Mouse (Mus musculus) forebrain, postnatal 0 days (tissue): ENCODE results near the gene Fgf8. TPM values are rescaled to one million over a fixed set of nuclear protein-coding genes. Genes with fewer than 3 reads are reported as not detected.

Source experiments
- ATAC-seq: fragments of 200-750 bp; cut with Nextera tagmentation; 2 replicates; pipeline ENCODE4 v1.8.0; 2017; ENCODE audit warnings: mild to moderate bottlenecking, moderate library complexity
- DNase-seq: peaks from one replicate; pipeline ENCODE4 v3.0.0-alpha.2; 2015
- H3K27ac ChIP-seq: fragments of 300-500 bp; sonication (generic); 2 replicates; pipeline ENCODE4 v1.5.1; 2014; ENCODE audit warnings: low read depth, mild to moderate bottlenecking, antibody characterized with exemption, low read length, moderate library complexity, mixed read lengths
- H3K27me3 ChIP-seq: fragments of 300-500 bp; sonication (generic); 2 replicates; pipeline ENCODE4 v1.6.1; 2014; ENCODE audit warnings: mild to moderate bottlenecking, low read length, mixed read lengths; ENCODE audit not compliant: insufficient read depth
- H3K36me3 ChIP-seq: fragments of 300-500 bp; sonication (generic); 2 replicates; pipeline ENCODE4 v1.6.1; 2014; ENCODE audit warnings: mild to moderate bottlenecking, moderate library complexity; ENCODE audit not compliant: insufficient read depth
- H3K4me1 ChIP-seq: fragments of 300-500 bp; sonication (generic); 2 replicates; pipeline ENCODE4 v1.6.1; 2014; ENCODE audit warnings: antibody characterized with exemption; ENCODE audit not compliant: insufficient read depth
- H3K4me2 ChIP-seq: fragments of 300-500 bp; sonication (generic); 2 replicates; pipeline ENCODE4 v1.6.1; 2014; ENCODE audit warnings: low read depth, mild to moderate bottlenecking, moderate library complexity
- H3K4me3 ChIP-seq: fragments of 300-500 bp; sonication (generic); 2 replicates; pipeline ENCODE4 v1.5.1; 2014; ENCODE audit warnings: low read depth, low read length, mixed read lengths
- H3K9ac ChIP-seq: fragments of 300-500 bp; sonication (generic); 2 replicates; pipeline ENCODE4 v1.6.1; 2014; ENCODE audit warnings: mild to moderate bottlenecking
- H3K9me3 ChIP-seq: fragments of 300-500 bp; sonication (generic); 2 replicates; pipeline ENCODE4 v1.6.1; 2016; ENCODE audit warnings: low read length
- CTCF ChIP-seq: sonication (generic); IDR thresholded peaks from 2 replicates; pipeline ENCODE4 v1.5.1; 2016; ENCODE audit warnings: antibody characterized with exemption, control low read depth, low read depth
- WGBS: fragments of 180-500 bp; shearing (Covaris S2); extraction: QIAGEN DNeasy Blood & Tissue Kit; methylation state at CpG from one replicate; pipeline ENCODE4 v1.1.7; 2014; 5-methylcytosine and 5-hydroxymethylcytosine counted together
- polyA plus RNA-seq: library from polyadenylated mRNA; unstranded; fragments of >200 nt; fragmentation: Nextera tagmentation; extraction: Ambion mirVana; gene quantifications from 2 replicates; pipeline ENCODE4 v1.2.1, GENCODE M21; 2015
- total RNA-seq: library from RNA; depleted of rRNA; stranded (reverse); fragments of >200 nt; gene quantifications from 2 replicates; pipeline ENCODE4 v1.2.3, GENCODE M21; 2014; rRNA removed

The Fgf8 gene
- total and polyA plus RNA-seq, 2 experiments from 2014 or later: 0.24 to 1.00 TPM

- Histone ChIP-seq H3K27me3 (no peaks in the 10 kb centered on the region), H3K4me2 (no peak overlapping the region), H3K4me1 (no peaks in the 10 kb centered on the region), H3K9ac (no peak overlapping the region), H3K36me3 (no peaks in the 10 kb centered on the region), H3K27ac (no peak overlapping the region), H3K9me3 (no peaks in the 10 kb centered on the region), H3K4me3 (no peak overlapping the region)
- DNase-seq (no peak), ATAC-seq (no peak)
- 59% methylated on average over 6 of the region's 6 CpGs for WGBS
- no peak for TF ChIP-seq CTCF
Measured at GRCm38 (mm10) chr19:45696281-45696600, 46.5 kb downstream of the Fgf8 start.

DNA sequence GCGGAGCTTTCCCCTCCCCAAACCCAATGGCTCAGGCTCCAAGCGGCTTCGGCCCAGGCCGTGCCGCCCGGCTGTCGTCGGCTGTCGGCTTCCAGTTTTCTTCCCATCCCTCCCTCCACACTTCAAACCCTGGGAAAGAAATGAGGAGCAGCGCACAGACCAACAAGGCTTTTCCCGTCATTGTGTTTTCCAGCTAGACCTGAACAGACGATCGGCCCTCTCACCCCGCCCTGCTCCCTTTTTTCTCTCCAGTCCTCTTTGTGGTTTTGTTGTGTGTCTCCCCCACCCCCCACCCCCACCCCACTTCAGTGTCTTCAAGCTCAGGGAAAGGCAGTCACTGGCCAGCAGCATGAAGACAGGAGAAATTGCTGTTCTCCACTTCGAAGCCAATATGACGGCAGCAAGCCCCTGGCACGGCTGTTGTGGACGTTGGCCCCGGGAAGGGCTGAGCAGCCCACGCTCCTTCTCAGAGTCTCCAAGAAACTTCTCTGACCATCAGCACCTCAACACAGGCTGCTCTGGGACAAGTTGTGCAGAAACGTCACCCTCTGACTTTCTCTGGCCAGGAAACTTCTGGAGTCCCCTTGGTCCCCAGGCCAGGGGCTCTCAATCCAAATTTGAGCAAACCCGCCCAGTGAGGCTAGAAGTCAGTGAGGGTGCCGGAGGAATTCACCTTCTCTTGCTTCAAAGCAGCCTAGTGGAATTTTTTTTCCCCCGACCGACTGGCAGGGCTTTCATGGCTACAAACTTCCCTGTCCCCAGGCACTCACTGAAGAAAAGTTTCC lies 47.0 kb downstream of the Fgf8 start:
- no peaks in the 10 kb centered on the region for H3K36me3 ChIP-seq
- no peak overlapping the region for H3K9ac ChIP-seq
- DNase-seq (no peak), ATAC-seq (no peak)
- H3K27me3 ChIP-seq: no peaks in the 10 kb centered on the region
- H3K9me3 ChIP-seq: no peaks in the 10 kb centered on the region
- no peaks in the 10 kb centered on the region for H3K4me1 ChIP-seq
- H3K4me2 ChIP-seq: no peak overlapping the region
- H3K27ac ChIP-seq: no peak overlapping the region
- H3K4me3 ChIP-seq: no peak overlapping the region
- TF ChIP-seq CTCF: no peak
- 33% methylated on average over 25 of the region's 25 CpGs for WGBS

GRCm38 (mm10) chr19:45694056-45694455 lies 48.7 kb downstream of the Fgf8 start:
- ATAC-seq (no peak), DNase-seq (no peak)
- Histone ChIP-seq H3K9ac (no peak overlapping the region), H3K27me3 (no peaks in the 10 kb centered on the region), H3K4me1 (no peaks in the 10 kb centered on the region), H3K36me3 (no peaks in the 10 kb centered on the region), H3K27ac (no peak overlapping the region), H3K4me2 (no peak overlapping the region), H3K4me3 (no peak overlapping the region), H3K9me3 (no peaks in the 10 kb centered on the region)
- 0 out of 2 replicates have a peak, but pooled peaks have one; percentile 33 for TF ChIP-seq CTCF
- WGBS: 39% methylated on average over 3 of the region's 3 CpGs

DNA sequence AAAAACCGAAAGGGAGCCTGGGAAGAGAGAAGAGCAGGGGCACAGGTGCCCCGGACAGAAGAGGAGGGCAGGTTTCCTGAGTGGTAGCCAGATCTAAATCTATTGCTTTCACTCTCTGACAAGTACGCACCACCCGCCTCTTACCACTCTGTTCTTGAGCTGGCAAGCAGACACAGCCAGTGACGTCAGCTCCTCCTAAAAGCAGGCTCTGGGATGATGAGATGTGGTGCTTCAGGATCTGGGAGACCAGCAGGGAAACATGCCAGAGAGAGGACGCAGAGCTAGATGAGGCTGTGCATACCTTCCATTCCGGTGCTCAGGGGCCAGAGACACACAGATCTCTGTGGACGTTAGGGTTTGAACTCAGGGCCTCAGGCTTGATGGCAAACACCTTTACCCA lies 50.5 kb downstream of the Fgf8 start:
- Histone ChIP-seq H3K4me1 (no peaks in the 10 kb centered on the region), H3K4me2 (no peak overlapping the region), H3K27ac (no peak overlapping the region), H3K9ac (no peak overlapping the region), H3K9me3 (no peaks in the 10 kb centered on the region), H3K27me3 (no peaks in the 10 kb centered on the region), H3K36me3 (no peaks in the 10 kb centered on the region), H3K4me3 (no peak overlapping the region)
- DNase-seq: no peak
- WGBS: 91% methylated on average over 8 of the region's 8 CpGs
- no peak for TF ChIP-seq CTCF
- no peak for ATAC-seq

DNA sequence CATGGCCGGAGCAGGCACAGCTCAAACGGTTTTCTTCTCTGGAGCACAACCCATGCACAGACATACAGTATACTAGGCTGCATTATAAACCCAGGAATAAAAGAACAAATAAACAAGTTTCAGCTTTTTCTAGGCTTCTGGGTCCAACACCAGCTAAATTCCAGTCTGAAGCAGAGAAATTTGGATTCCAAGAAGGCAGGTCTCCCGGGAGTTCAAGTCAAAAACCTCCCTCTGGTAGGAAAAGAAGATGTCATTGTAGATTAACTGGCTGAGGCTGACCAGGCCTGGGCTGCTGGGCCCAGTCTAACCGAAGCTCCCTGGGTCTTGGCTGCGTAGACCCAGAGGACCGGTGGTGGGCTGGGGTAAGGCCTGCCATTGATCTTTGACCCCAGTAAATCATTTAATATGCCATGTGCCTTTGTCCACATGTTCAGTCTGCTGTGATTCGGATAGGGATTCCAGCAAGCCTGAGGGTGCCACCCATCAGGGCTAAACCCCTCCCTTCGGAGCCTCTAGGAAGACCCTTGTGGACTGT lies 51.6 kb downstream of the Fgf8 start:
- Histone ChIP-seq H3K36me3 (no peaks in the 10 kb centered on the region), H3K9me3 (no peaks in the 10 kb centered on the region), H3K4me1 (no peaks in the 10 kb centered on the region), H3K27ac (no peak overlapping the region), H3K4me2 (no peak overlapping the region), H3K27me3 (no peaks in the 10 kb centered on the region), H3K4me3 (no peak overlapping the region), H3K9ac (no peak overlapping the region)
- no peak for TF ChIP-seq CTCF
- 84% methylated on average over 8 of the region's 8 CpGs for WGBS
- DNase-seq (no peak), ATAC-seq (no peak)

DNA sequence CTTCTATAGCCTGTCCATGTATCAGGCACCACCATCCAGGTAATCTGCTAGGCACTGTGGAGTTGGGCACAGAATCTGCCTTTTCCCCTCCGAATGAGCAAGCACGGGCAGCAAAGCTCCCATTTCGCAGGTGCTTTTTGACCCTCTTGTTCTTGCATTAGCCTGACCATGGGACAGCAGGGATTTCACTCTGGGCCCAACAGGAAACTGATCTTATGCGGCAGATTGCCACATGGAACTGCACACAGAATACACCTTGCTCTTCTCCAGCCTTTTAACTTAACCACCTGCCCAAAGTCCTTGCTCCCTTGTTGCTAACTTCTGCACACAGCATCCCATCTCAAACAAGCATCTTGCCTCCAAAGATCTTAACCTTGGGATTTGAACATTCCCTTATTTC lies 55.7 kb downstream of the Fgf8 start:
- Histone ChIP-seq H3K4me1 (no peaks in the 10 kb centered on the region), H3K27me3 (no peaks in the 10 kb centered on the region), H3K27ac (no peak overlapping the region), H3K9ac (no peak overlapping the region), H3K4me2 (no peak overlapping the region), H3K4me3 (no peak overlapping the region), H3K36me3 (no peaks in the 10 kb centered on the region), H3K9me3 (no peaks in the 10 kb centered on the region)
- DNase-seq (no peak), ATAC-seq (no peak)
- TF ChIP-seq CTCF: no peak
- 58% methylated on average over 4 of the region's 4 CpGs for WGBS

Other genes starting within 250 kb of the Fgf8 start
- 10.9 and 11.8 TPM in 2 replicates for gene Poll, start 182.4 kb downstream of the Fgf8 start, total RNA-seq
- gene Poll, start 182.4 kb downstream of the Fgf8 start, polyA plus RNA-seq: 9.1 and 10.8 TPM in 2 replicates
- 20.7 and 26.4 TPM in 2 replicates for gene Gm17018, start 182.3 kb downstream of the Fgf8 start, total RNA-seq
- gene Gm17018, start 182.3 kb downstream of the Fgf8 start, polyA plus RNA-seq: 61.4 and 69.6 TPM in 2 replicates
- gene Fbxw4, start 82.6 kb downstream of the Fgf8 start, total RNA-seq: 31.8 and 34.2 TPM in 2 replicates
- gene Fbxw4, start 82.6 kb downstream of the Fgf8 start, polyA plus RNA-seq: 5.0 and 6.4 TPM in 2 replicates
- 34.7 and 55.2 TPM in 2 replicates for gene Npm3, start 6.7 kb upstream of the Fgf8 start, total RNA-seq
- gene Npm3, start 6.7 kb upstream of the Fgf8 start, polyA plus RNA-seq: 7.8 and 11.5 TPM in 2 replicates
- gene Mgea5, start 40.9 kb upstream of the Fgf8 start, total RNA-seq: 214 and 247 TPM in 2 replicates
- gene Mgea5, start 40.9 kb upstream of the Fgf8 start, polyA plus RNA-seq: 46.8 and 67.8 TPM in 2 replicates
- gene Kcnip2, start 73.1 kb upstream of the Fgf8 start, total RNA-seq: 30.6 and 42.8 TPM in 2 replicates
- gene Kcnip2, start 73.1 kb upstream of the Fgf8 start, polyA plus RNA-seq: 29.4 and 30.3 TPM in 2 replicates